Mouse (Mus musculus) heart, embryonic 11.5 days (tissue): Measurements from ENCODE around the gene Atp5g2. TPM values are rescaled to one million over a fixed set of nuclear protein-coding genes. Genes with fewer than 3 reads are reported as not detected.
"Not testable (repeated sequence)": the region's sequence is repeated elsewhere in the genome, so short reads cannot be mapped to it uniquely, and the experiment has no call there.

ENCODE experiments used
- ATAC-seq: fragments of 200-750 bp; cut with Nextera tagmentation; replicated peaks from 2 replicates; pipeline ENCODE4 v1.8.0; 2017; ENCODE audit warnings: moderate library complexity; ENCODE audit not compliant: insufficient number of reproducible peaks, low FRiP score, low TSS enrichment
- H3K27ac ChIP-seq: fragments of 300-500 bp; sonication (generic); 2 replicates; pipeline ENCODE4 v1.5.1; 2014; ENCODE audit warnings: mild to moderate bottlenecking, low read depth, low read length
- H3K27me3 ChIP-seq: fragments of 300-500 bp; sonication (generic); 2 replicates; pipeline ENCODE4 v1.6.1; 2014; ENCODE audit warnings: mild to moderate bottlenecking, low read length, mixed read lengths; ENCODE audit not compliant: control insufficient read depth, insufficient read depth
- H3K36me3 ChIP-seq: fragments of 300-500 bp; sonication (generic); 2 replicates; pipeline ENCODE4 v1.6.1; 2014; ENCODE audit warnings: mild to moderate bottlenecking, low read length, moderate library complexity, mixed read lengths; ENCODE audit not compliant: control insufficient read depth, insufficient read depth
- H3K4me1 ChIP-seq: fragments of 300-500 bp; sonication (generic); 2 replicates; pipeline ENCODE4 v1.6.1; 2014; ENCODE audit warnings: low read length; ENCODE audit not compliant: control insufficient read depth, insufficient read depth
- H3K4me2 ChIP-seq: fragments of 300-500 bp; sonication (generic); 2 replicates; pipeline ENCODE4 v1.6.1; 2014; ENCODE audit warnings: mild to moderate bottlenecking, moderate library complexity
- H3K4me3 ChIP-seq: fragments of 300-500 bp; sonication (generic); 2 replicates; pipeline ENCODE4 v1.5.1; 2014; ENCODE audit warnings: low read depth, low read length
- H3K9ac ChIP-seq: fragments of 300-500 bp; sonication (generic); 2 replicates; pipeline ENCODE4 v1.6.1; 2014; ENCODE audit warnings: mild to moderate bottlenecking, low read depth, low read length, moderate library complexity
- H3K9me3 ChIP-seq: fragments of 300-500 bp; sonication (generic); replicated peaks from 2 replicates; pipeline ENCODE4 v1.6.1; 2016; ENCODE audit warnings: low read length; ENCODE audit not compliant: control insufficient read depth
- WGBS: fragments of 180-500 bp; shearing (Covaris S2); extraction: QIAGEN DNeasy Blood & Tissue Kit; methylation state at CpG from one replicate; pipeline ENCODE4 v1.1.7; 2014; ENCODE audit not compliant: insufficient replicate concordance; 5-methylcytosine and 5-hydroxymethylcytosine counted together
- polyA plus RNA-seq: library from polyadenylated mRNA; unstranded; fragments of >200 nt; fragmentation: Nextera tagmentation; extraction: Ambion mirVana; gene quantifications from 2 replicates; pipeline ENCODE4 v1.2.1, GENCODE M21; 2014

The Atp5g2 gene
- polyA plus RNA-seq, 1 experiment from 2014 or later, result 76.3 TPM

DNA sequence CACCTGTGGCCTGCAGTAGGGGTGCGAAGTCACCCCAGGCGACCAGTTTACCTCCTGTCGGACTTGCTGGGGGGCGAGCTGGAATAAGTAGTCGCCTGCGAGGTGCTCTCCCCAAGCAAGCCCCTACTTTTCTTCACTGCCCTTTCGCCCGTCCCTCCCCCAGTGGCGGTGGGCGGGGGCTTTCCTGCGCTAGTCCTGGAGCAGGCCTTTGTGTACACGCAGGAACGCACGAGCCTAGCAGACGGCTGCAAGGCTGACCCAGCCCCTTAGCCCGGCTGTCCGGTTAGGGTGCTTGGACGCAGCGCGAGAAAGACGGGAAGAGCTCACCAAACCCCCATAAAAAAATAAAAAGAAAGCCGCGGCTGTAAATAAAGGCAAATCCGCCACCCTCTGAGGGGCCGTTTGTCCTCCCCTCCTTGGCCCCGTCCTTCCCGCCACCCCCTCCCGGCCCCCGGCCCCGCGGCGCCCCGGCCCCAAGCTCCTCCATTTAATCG lies 384 bp downstream of the Atp5g2 start:
- Histone ChIP-seq H3K4me1 (peaks cover 11% of the 10 kb centered on the region), H3K4me2 (peak overlapping the region; percentile 82), H3K9me3 (no peaks in the 10 kb centered on the region), H3K27me3 (no peaks in the 10 kb centered on the region), H3K9ac (peak overlapping the region; percentile 90), H3K27ac (peak overlapping the region; percentile 98), H3K36me3 (no peaks in the 10 kb centered on the region), H3K4me3 (peak overlapping the region; percentile 45)
- under 1% methylated on average over 34 of the region's 34 CpGs for WGBS
- peak; percentile 57; the same call in 1 of the 2 replicates for ATAC-seq

- ATAC-seq, result peak; percentile 92
- no peaks in the 10 kb centered on the region for H3K9me3 ChIP-seq
- H3K27me3 ChIP-seq, result no peaks in the 10 kb centered on the region
- peak overlapping the region; percentile 82 for H3K4me2 ChIP-seq
- peaks cover 11% of the 10 kb centered on the region for H3K4me1 ChIP-seq
- peak overlapping the region; percentile 98 for H3K27ac ChIP-seq
- under 1% methylated on average over 53 of the region's 53 CpGs for WGBS
- H3K4me3 ChIP-seq, result peak overlapping the region; percentile 78
- peaks cover 4% of the 10 kb centered on the region; the same call in 1 of the 2 replicates for H3K36me3 ChIP-seq
- H3K9ac ChIP-seq, result peak overlapping the region; percentile 99
Measured at GRCm38 (mm10) chr15:102670767-102671575, 1.2 kb downstream of the Atp5g2 start.

- no peaks in the 10 kb centered on the region for H3K27me3 ChIP-seq
- peak overlapping the region; percentile 95 for H3K27ac ChIP-seq
- 14% methylated on average over 6 of the region's 6 CpGs for WGBS
- ATAC-seq, result no peak
- peak overlapping the region; percentile 99 for H3K9ac ChIP-seq
- peak overlapping the region; percentile 82 for H3K4me2 ChIP-seq
- no peaks in the 10 kb centered on the region for H3K9me3 ChIP-seq
- peaks cover 5% of the 10 kb centered on the region; the same call in 1 of the 2 replicates for H3K36me3 ChIP-seq
- H3K4me3 ChIP-seq, result peak overlapping the region; percentile 78
- peaks cover 11% of the 10 kb centered on the region for H3K4me1 ChIP-seq
Measured at GRCm38 (mm10) chr15:102670281-102670680, 1.9 kb downstream of the Atp5g2 start.

- peaks cover 11% of the 10 kb centered on the region for H3K4me1 ChIP-seq
- peak overlapping the region; percentile 82 for H3K4me2 ChIP-seq
- H3K36me3 ChIP-seq, result peaks cover 9% of the 10 kb centered on the region; the same call in 1 of the 2 replicates
- H3K27ac ChIP-seq, result no peak overlapping the region
- H3K4me3 ChIP-seq, result no peak overlapping the region
- WGBS, result 90% methylated on average over 8 of the region's 8 CpGs
- no peaks in the 10 kb centered on the region for H3K9me3 ChIP-seq
- no peaks in the 10 kb centered on the region for H3K27me3 ChIP-seq
- H3K9ac ChIP-seq, result 0 out of 2 replicates have a peak overlapping the region, but pooled peaks have one; percentile 8
- ATAC-seq, result no peak
Measured at GRCm38 (mm10) chr15:102669571-102669970, 2.6 kb downstream of the Atp5g2 start.

- 0 out of 2 replicates have a peak, but pooled peaks have one; percentile 31 for ATAC-seq
Measured at GRCm38 (mm10) chr15:102665494-102665893, 6.7 kb downstream of the Atp5g2 start.

GRCm38 (mm10) chr15:102663825-102664224 lies 8.3 kb downstream of the Atp5g2 start:
- H3K9me3 ChIP-seq, result no peaks in the 10 kb centered on the region
- H3K27ac ChIP-seq, result no peak overlapping the region
- WGBS, result 93% methylated on average over 8 of the region's 8 CpGs
- no peak overlapping the region for H3K9ac ChIP-seq
- peaks cover 33% of the 10 kb centered on the region for H3K36me3 ChIP-seq
- H3K4me2 ChIP-seq, result no peak overlapping the region
- H3K27me3 ChIP-seq, result no peaks in the 10 kb centered on the region
- no peak overlapping the region for H3K4me3 ChIP-seq
- ATAC-seq, result no peak
- H3K4me1 ChIP-seq, result no peaks in the 10 kb centered on the region

More at GRCm38 (mm10) chr15:102665494-102665893, 6.7 kb downstream of the Atp5g2 start:
- Histone ChIP-seq H3K4me3 (no peak overlapping the region), H3K36me3 (peaks cover 32% of the 10 kb centered on the region), H3K4me2 (no peak overlapping the region), H3K9me3 (no peaks in the 10 kb centered on the region), H3K27ac (no peak overlapping the region), H3K27me3 (no peaks in the 10 kb centered on the region), H3K4me1 (peaks cover 7% of the 10 kb centered on the region), H3K9ac (no peak overlapping the region)
- WGBS, result 38% methylated on average over 4 of the region's 4 CpGs

GRCm38 (mm10) chr15:102662601-102663000 lies 9.6 kb downstream of the Atp5g2 start:
- H3K4me2 ChIP-seq, H3K27ac ChIP-seq, H3K9me3 ChIP-seq, H3K9ac ChIP-seq, H3K4me3 ChIP-seq, H3K27me3 ChIP-seq, ATAC-seq, H3K4me1 ChIP-seq: not testable (repeated sequence)
- WGBS, result no CpG with 5 or more reads among the region's 2 CpGs
- peaks cover 33% of the 10 kb centered on the region for H3K36me3 ChIP-seq

- peak overlapping the region; percentile 81 for H3K27ac ChIP-seq
- H3K27me3 ChIP-seq, result no peaks in the 10 kb centered on the region
- no peaks in the 10 kb centered on the region for H3K9me3 ChIP-seq
- no peak overlapping the region for H3K4me3 ChIP-seq
- no peak overlapping the region; the same call in 1 of the 2 replicates for H3K4me2 ChIP-seq
- H3K36me3 ChIP-seq, result peaks cover 9% of the 10 kb centered on the region; the same call in 1 of the 2 replicates
- 47% methylated on average over 3 of the region's 3 CpGs for WGBS
- H3K4me1 ChIP-seq, result peaks cover 12% of the 10 kb centered on the region
- ATAC-seq, result no peak
- H3K9ac ChIP-seq, result 0 out of 2 replicates have a peak overlapping the region, but pooled peaks have one; percentile 22
Measured at GRCm38 (mm10) chr15:102657926-102658381, 14.2 kb downstream of the Atp5g2 start.
